Mouse (Mus musculus) neural tube, embryonic 14.5 days (tissue): ENCODE measurements at regions not wholly inside any gene's neighbourhood (a gene's known extent, or its start where the extent isn't known, plus 50 kb on each side); places are given as distances from the start of the nearest gene placed in this dataset.
"Not testable (repeated sequence)": the region's sequence is repeated elsewhere in the genome, so short reads cannot be mapped to it uniquely, and the experiment has no call there.

ENCODE experiments used
- ATAC-seq: fragments of 200-750 bp; cut with Nextera tagmentation; 2 replicates; pipeline ENCODE4 v1.8.0; 2017; ENCODE audit warnings: low read depth, mild to moderate bottlenecking, moderate TSS enrichment, moderate library complexity
- H3K27ac ChIP-seq: fragments of 300-500 bp; sonication (generic); 2 replicates; pipeline ENCODE4 v1.5.1; 2014; ENCODE audit warnings: low read depth, mild to moderate bottlenecking, control low read depth, low read length, moderate library complexity, mixed read lengths
- H3K27me3 ChIP-seq: fragments of 300-500 bp; sonication (generic); 2 replicates; pipeline ENCODE4 v1.6.1; 2014; ENCODE audit warnings: low read length; ENCODE audit not compliant: control insufficient read depth, insufficient read depth
- H3K36me3 ChIP-seq: fragments of 300-500 bp; sonication (generic); 2 replicates; pipeline ENCODE4 v1.6.1; 2014; ENCODE audit warnings: low read length, mixed read lengths; ENCODE audit not compliant: control insufficient read depth, insufficient read depth
- H3K4me1 ChIP-seq: fragments of 300-500 bp; sonication (generic); 2 replicates; pipeline ENCODE4 v1.6.1; 2014; ENCODE audit warnings: low read length; ENCODE audit not compliant: control insufficient read depth, insufficient read depth
- H3K4me2 ChIP-seq: fragments of 300-500 bp; sonication (generic); 2 replicates; pipeline ENCODE4 v1.6.1; 2014; ENCODE audit warnings: mild to moderate bottlenecking, low read depth, low read length, control low read depth
- H3K4me3 ChIP-seq: fragments of 300-500 bp; sonication (generic); 2 replicates; pipeline ENCODE4 v1.5.1; 2014; ENCODE audit warnings: low read depth, low read length, control low read depth, mixed read lengths
- H3K9ac ChIP-seq: fragments of 300-500 bp; sonication (generic); replicated peaks from 2 replicates; pipeline ENCODE4 v1.6.1; 2014; ENCODE audit warnings: low read depth, mild to moderate bottlenecking, control low read depth, low read length, mixed read lengths
- H3K9me3 ChIP-seq: fragments of 300-500 bp; sonication (generic); 2 replicates; pipeline ENCODE4 v1.6.1; 2016; ENCODE audit warnings: low read length; ENCODE audit not compliant: control insufficient read depth
- WGBS: fragments of 180-500 bp; shearing (Covaris S2); extraction: QIAGEN DNeasy Blood & Tissue Kit; methylation state at CpG from one replicate; pipeline ENCODE4 v1.1.7; 2014; 5-methylcytosine and 5-hydroxymethylcytosine counted together

- ATAC-seq = peak; percentile 46; the same call in 1 of the 2 replicates
These were observed 204.9 kb upstream of the Intu start for GRCm38 (mm10) chr3:40325872-40326803.

GRCm38 (mm10) chr3:40339492-40340030 lies 191.5 kb upstream of the Intu start:
- no peaks in the 10 kb centered on the region for H3K4me1 ChIP-seq
- no peak overlapping the region for H3K4me2 ChIP-seq
- H3K27ac ChIP-seq = no peak overlapping the region
- H3K4me3 ChIP-seq = no peak overlapping the region
- ATAC-seq = no peak
- H3K9me3 ChIP-seq = no peaks in the 10 kb centered on the region
- no peaks in the 10 kb centered on the region for H3K36me3 ChIP-seq
- H3K9ac ChIP-seq = no peak overlapping the region
- WGBS = 94% methylated on average over 5 of the region's 5 CpGs
- no peaks in the 10 kb centered on the region for H3K27me3 ChIP-seq

More at GRCm38 (mm10) chr3:40325872-40326803, 204.9 kb upstream of the Intu start:
- Histone ChIP-seq H3K4me1 (no peaks in the 10 kb centered on the region), H3K27me3 (no peaks in the 10 kb centered on the region), H3K4me3 (no peak overlapping the region), H3K36me3 (no peaks in the 10 kb centered on the region), H3K9me3 (no peaks in the 10 kb centered on the region), H3K9ac (no peak overlapping the region), H3K4me2 (no peak overlapping the region), H3K27ac (no peak overlapping the region)
- WGBS = 80% methylated on average over 22 of the region's 22 CpGs

- no peak for ATAC-seq
- 32% methylated on average over 4 of the region's 4 CpGs for WGBS
- Histone ChIP-seq H3K27me3 (no peaks in the 10 kb centered on the region), H3K36me3 (no peaks in the 10 kb centered on the region), H3K9me3 (no peaks in the 10 kb centered on the region), H3K4me2 (no peak overlapping the region), H3K9ac (no peak overlapping the region), H3K4me3 (no peak overlapping the region), H3K4me1 (no peaks in the 10 kb centered on the region), H3K27ac (no peak overlapping the region)
These were observed 176.0 kb upstream of the Intu start for GRCm38 (mm10) chr3:40355103-40355502.

GRCm38 (mm10) chr3:40368421-40368820 lies 162.7 kb upstream of the Intu start:
- H3K36me3 ChIP-seq = no peaks in the 10 kb centered on the region
- no peak overlapping the region for H3K27ac ChIP-seq
- H3K4me3 ChIP-seq = no peak overlapping the region
- no peaks in the 10 kb centered on the region for H3K27me3 ChIP-seq
- no peaks in the 10 kb centered on the region for H3K9me3 ChIP-seq
- H3K9ac ChIP-seq = no peak overlapping the region
- no peak for ATAC-seq
- H3K4me1 ChIP-seq = no peaks in the 10 kb centered on the region
- H3K4me2 ChIP-seq = no peak overlapping the region
- WGBS = 93% methylated on average over 4 of the region's 4 CpGs

- Histone ChIP-seq H3K4me1 (no peaks in the 10 kb centered on the region), H3K27ac (no peak overlapping the region), H3K4me3 (no peak overlapping the region), H3K36me3 (no peaks in the 10 kb centered on the region), H3K9ac (no peak overlapping the region), H3K4me2 (no peak overlapping the region), H3K27me3 (no peaks in the 10 kb centered on the region), H3K9me3 (no peaks in the 10 kb centered on the region)
- WGBS = 28% methylated on average over 7 of the region's 7 CpGs
- ATAC-seq = no peak; the same call in 1 of the 2 replicates
These were observed 159.7 kb upstream of the Intu start for GRCm38 (mm10) chr3:40371411-40371810.

- not testable (repeated sequence) for ATAC-seq, H3K4me3 ChIP-seq, H3K36me3 ChIP-seq, H3K9ac ChIP-seq, H3K27me3 ChIP-seq, H3K4me1 ChIP-seq, H3K4me2 ChIP-seq, H3K27ac ChIP-seq, H3K9me3 ChIP-seq
These were observed 154.9 kb upstream of the Intu start for GRCm38 (mm10) chr3:40376220-40376619.

- WGBS = 86% methylated on average over 7 of the region's 7 CpGs
- no peaks in the 10 kb centered on the region for H3K9me3 ChIP-seq
- H3K27ac ChIP-seq = no peak overlapping the region
These were observed 153.7 kb upstream of the Intu start for GRCm38 (mm10) chr3:40377416-40377815.

GRCm38 (mm10) chr3:40379063-40379462 lies 152.0 kb upstream of the Intu start:
- Histone ChIP-seq H3K9ac (no peak overlapping the region), H3K4me2 (no peak overlapping the region), H3K36me3 (no peaks in the 10 kb centered on the region), H3K27ac (no peak overlapping the region), H3K9me3 (no peaks in the 10 kb centered on the region), H3K27me3 (no peaks in the 10 kb centered on the region), H3K4me1 (no peaks in the 10 kb centered on the region), H3K4me3 (no peak overlapping the region)
- no peak for ATAC-seq
- WGBS = 91% methylated on average over 2 of the region's 2 CpGs

More at GRCm38 (mm10) chr3:40377416-40377815, 153.7 kb upstream of the Intu start:
- H3K4me1 ChIP-seq = no peaks in the 10 kb centered on the region
- no peak for ATAC-seq
- H3K27me3 ChIP-seq = no peaks in the 10 kb centered on the region
- no peak overlapping the region for H3K4me3 ChIP-seq
- no peak overlapping the region for H3K4me2 ChIP-seq
- H3K36me3 ChIP-seq = no peaks in the 10 kb centered on the region
- H3K9ac ChIP-seq = no peak overlapping the region

- Histone ChIP-seq H3K27me3 (no peaks in the 10 kb centered on the region), H3K4me2 (no peak overlapping the region), H3K4me1 (no peaks in the 10 kb centered on the region), H3K36me3 (no peaks in the 10 kb centered on the region), H3K9ac (no peak overlapping the region), H3K27ac (no peak overlapping the region), H3K4me3 (no peak overlapping the region), H3K9me3 (no peaks in the 10 kb centered on the region)
- peak; percentile 60 for ATAC-seq
- WGBS = 50% methylated on average over 6 of the region's 6 CpGs
These were observed 139.5 kb upstream of the Intu start for GRCm38 (mm10) chr3:40391631-40392030.
